Mouse (Mus musculus) cerebellum, postnatal 4 days (tissue): ENCODE results near the gene Erp27.
"Not testable (repeated sequence)": the region's sequence is repeated elsewhere in the genome, so short reads cannot be mapped to it uniquely, and the experiment has no call there.

Experiments used
- DNase-seq, 2 experiments: peaks; one replicate each; pipeline ENCODE4 v3.0.0; 2022; ENCODE audit warnings: low spot score in 2 of 2, mixed read lengths in 1 of 2

The Erp27 gene

GRCm38 (mm10) chr6:136910247-136910890 lies 11.6 kb downstream of the Erp27 start:
- DNase-seq: no peak

DNA sequence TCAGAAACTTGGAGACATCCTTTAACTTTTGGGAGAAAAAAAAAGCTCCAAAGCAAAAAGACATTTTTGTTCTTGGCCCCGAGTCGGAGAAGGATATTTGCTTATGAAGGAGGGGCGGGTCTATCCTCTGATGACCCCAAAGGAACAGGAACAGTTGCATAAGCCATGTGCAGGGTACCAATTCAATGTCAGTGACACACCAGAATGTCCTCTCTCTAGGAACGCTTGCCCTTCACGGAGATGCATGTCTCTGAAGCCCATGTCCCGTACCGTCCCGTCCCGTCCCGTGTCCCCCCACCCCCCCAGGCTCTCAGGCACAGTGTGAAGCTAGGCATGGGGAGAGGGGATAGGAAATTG lies 15.1 kb downstream of the Erp27 start:
- DNase-seq: no peak

DNA sequence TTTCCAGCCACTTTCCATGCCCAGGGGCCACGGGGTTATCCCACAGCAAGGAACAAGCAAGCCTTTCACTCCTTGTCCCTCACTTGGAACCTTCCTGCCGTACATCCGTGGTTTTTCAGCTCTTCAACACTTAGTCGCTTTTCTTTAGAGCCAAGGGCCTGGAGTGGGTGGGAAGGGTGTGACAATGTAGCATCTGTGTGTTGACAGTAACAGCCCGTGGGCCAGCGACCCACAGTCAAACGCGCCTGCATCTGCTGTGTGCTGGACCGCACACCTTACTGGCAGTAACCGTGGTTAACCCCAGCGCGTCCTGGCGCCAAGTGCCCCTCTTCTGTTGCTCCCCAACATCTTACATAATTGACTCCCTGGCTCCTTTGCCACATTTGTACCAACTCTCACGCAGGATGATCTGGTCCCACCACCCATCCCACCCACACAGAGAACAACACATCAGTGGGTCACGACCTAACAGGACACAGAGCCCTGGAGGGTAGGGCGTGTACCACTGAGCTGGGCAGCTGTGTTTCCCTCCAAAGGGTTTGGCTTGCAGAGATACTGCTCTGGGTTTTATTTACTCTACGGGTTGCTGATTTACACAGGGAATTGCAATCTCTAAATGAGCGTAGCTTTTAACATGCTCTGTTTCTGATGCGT lies 15.6 kb downstream of the Erp27 start:
- no peak for DNase-seq

DNA sequence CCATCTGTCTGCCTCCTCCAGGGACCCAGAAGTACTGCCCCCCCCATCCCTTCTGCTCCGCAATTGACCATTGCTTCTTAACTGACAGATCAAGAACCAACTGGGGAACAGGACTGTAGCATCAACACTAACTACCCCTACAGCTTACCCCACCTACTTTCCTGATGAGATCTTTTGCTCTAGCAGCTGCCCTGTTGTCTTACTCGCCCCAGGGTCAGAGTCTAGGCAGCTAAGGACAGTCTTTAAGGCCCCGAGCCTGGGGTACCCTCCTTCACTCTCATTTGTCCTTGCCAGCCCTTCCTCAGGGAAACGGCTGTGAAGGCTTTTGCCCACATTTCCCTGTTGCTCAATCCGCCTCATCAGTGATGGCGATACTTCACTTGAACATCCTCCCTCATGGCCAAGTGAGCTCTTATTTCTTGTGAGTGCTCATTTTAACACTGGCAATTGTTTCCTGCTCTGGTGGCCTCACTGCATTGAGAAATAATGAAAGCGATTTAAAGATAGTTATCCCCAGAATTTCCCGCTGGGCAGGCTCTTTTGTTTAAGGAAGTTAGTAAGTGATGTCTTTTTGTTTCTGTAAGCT lies 18.0 kb downstream of the Erp27 start:
- DNase-seq: no peak

DNA sequence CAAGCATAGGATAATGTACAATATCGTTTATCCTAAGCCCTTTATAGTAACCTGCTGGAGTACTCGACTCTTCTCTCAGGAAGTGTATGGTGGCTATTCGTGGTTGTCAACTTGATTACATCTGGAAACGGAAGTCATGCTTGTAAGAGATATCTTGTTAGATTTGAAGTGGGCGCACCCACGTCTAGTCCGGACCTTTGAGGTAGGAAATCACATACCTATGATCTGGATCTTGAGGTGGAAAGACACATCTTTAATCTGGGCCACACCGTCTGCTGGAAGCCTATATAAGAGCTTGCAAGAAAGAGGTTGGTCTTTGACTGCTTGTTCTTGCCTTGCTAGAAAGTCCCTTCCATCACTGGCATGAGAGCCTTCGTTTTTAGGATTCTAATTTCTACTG lies 19.5 kb downstream of the Erp27 start:
- no peak for DNase-seq

GRCm38 (mm10) chr6:136901010-136901409 lies 21.0 kb downstream of the Erp27 start:
- no peak for DNase-seq

- no peak for DNase-seq
These were observed 21.5 kb downstream of the Erp27 start for GRCm38 (mm10) chr6:136900369-136901009.

DNA sequence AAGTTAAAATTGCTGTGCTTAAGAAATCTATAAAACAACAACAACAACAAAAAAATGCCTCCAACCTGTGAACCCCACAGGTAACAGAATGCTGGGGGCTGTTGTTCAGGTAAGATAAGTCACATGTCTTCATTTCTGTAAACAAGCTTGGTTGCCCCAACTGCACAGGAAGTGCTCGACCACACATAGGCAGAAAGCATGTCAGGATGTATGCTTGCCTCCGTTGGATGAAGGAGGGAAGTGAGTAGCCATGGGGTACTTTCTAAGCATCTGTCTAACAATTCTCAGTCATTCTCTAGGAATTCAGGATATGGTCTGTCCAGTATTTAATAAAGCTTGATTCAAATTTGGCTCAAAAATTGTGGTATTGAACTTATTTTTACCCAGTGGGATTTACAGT lies 23.0 kb downstream of the Erp27 start:
- no peak for DNase-seq

- DNase-seq: no peak
These were observed 23.8 kb downstream of the Erp27 start for GRCm38 (mm10) chr6:136898222-136898621.

GRCm38 (mm10) chr6:136897789-136898188 lies 24.2 kb downstream of the Erp27 start:
- DNase-seq: no peak

- no peak for DNase-seq
These were observed 27.2 kb downstream of the Erp27 start for GRCm38 (mm10) chr6:136894532-136895339.

DNA sequence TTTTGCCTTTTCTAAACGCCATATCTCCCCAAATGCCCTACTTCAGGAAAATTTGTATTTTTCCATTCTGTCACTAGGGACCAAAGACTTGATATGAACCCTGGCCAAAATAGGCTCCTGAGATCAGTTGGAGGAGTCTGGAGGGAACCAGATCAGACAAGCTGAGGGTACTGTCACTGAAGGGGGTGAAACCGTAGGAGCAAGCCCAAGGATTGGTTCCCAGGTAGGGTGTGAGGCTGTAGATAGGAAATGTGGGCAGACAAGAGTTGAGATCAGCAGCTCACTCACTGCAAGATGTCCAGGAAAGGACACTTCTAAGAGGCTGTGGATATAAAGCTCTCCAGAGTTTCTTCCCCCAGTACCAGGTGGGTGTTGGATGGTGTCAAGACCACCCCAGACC lies 30.0 kb downstream of the Erp27 start:
- DNase-seq: no peak

DNA sequence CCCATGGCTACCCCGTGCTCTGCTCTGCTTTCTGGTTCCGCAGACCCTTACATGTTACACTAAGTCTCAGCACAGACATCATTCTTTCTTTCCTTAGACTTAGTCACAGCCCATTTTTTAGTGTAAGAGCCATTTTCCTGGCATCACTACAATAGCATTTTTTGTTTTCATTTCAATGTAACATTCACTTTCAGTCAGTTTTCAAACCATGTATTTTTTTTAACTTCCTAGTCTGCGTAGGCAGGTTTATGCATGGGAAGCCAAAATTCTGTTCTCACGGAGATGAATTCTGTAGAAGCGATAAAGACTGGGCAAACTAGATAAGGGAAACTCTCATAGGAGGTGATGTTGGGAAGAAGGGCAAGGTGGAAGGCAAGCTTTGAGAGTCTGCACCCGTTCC lies 32.4 kb downstream of the Erp27 start:
- DNase-seq: no peak

DNA sequence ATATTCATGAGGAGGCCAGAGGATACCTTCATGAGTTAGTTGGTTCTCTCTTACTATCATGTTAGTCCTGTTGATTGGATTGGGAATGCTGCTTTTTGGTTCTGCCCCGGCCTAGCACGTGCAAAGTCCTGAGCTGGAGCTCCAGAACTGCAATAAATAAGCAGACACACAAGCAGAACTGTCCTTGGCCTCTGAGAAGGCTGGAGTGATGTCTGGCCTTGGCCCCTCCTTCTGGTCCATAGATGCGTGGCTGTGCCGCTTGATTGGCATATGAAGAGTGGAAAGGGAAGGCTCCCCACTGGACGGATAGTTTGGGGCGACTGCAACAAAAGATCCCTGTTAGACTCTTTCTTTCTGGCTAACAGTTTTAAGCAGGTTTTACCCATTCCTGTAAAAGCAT lies 32.9 kb downstream of the Erp27 start:
- no peak for DNase-seq

- DNase-seq: no peak
These were observed 34.1 kb downstream of the Erp27 start for GRCm38 (mm10) chr6:136887854-136888253.

DNA sequence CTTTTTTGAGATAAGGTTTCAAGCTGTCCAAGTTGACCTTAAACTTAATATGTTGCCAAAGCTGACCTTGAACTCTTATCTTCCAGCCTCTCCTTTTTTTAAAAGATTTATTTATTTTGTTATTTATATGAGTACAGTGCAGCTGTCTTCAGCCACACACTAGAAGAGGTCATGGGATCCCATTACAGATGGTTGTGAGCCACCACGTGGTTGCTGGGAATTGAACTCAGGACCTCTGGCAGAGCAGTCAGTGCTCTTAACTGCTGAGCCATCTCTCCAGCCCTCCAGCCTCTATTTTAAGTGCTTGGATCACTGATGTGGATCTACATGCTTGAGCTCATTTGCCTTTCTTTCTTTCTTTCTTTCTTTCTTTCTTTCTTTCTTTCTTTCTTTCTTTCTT lies 37.2 kb downstream of the Erp27 start:
- not testable (repeated sequence) for DNase-seq

- DNase-seq: no peak
These were observed 38.0 kb downstream of the Erp27 start for GRCm38 (mm10) chr6:136883961-136884360.

DNA sequence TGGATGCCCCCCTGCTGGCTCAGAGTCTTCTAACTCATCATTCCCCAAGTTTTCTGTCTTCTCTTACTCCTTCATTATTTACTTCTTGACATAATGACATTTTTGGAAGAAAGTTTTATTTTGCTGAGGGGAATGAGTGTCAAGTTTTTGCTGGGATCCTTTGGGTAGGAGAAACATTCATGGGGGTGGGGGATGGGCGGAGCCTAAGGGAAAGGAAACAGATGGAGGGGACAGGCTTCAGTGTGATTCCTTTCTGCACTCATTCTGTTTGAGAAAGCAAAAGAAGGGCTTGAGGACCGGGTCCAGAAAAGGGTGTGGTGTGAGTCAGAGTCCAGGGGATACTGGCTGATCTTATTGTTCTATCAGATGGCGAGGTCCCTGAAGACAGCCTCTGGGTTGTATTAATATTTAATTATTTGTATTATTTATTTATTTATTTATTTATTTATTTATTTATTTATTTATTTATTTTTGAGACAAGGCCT lies 38.5 kb downstream of the Erp27 start:
- no peak for DNase-seq

DNA sequence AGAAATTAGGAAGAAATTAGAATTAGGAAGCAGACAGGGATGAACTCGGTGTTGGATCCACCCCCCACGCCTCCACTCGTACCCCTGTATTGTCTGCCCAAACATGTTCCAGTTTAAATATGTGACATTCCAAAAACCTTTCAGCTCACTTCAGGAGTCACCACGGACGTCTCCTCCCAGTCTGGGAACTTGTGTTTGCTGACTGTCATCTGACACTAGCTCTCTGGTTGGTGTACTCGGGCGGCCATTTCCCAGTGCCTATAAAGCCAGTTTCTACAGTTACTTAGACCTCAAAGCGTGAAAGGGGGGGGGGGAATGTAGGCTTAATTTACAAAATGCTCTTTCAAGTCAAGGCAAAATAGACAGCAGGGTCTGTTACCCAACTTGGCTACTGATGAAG lies 40.3 kb downstream of the Erp27 start:
- DNase-seq: no peak

GRCm38 (mm10) chr6:136875670-136876069 lies 46.3 kb downstream of the Erp27 start, which contains the start of gene Mgp:
TSS of gene Mgp (minus strand) at chr6:136875823.
- no peak for DNase-seq

GRCm38 (mm10) chr6:136874599-136874998 lies 47.4 kb downstream of the Erp27 start:
- DNase-seq: no peak

- no peak for DNase-seq
These were observed 53.1 kb downstream of the Erp27 start for GRCm38 (mm10) chr6:136868921-136869320.
